Mouse (Mus musculus) forebrain, embryonic 16.5 days (tissue): ENCODE results near the gene Zfc3h1. TPM values are rescaled to one million over a fixed set of nuclear protein-coding genes. Genes with fewer than 3 reads are reported as not detected.

Experiments
- ATAC-seq: fragments of 200-750 bp; cut with Nextera tagmentation; 2 replicates; pipeline ENCODE4 v1.8.0; 2017; ENCODE audit warnings: mild to moderate bottlenecking, moderate library complexity
- H3K27ac ChIP-seq: fragments of 300-500 bp; sonication (generic); 2 replicates; pipeline ENCODE4 v1.5.1; 2014; ENCODE audit warnings: low read length, control low read depth
- H3K27me3 ChIP-seq: fragments of 300-500 bp; sonication (generic); replicated peaks from 2 replicates; pipeline ENCODE4 v1.6.1; 2014; ENCODE audit warnings: low read length; ENCODE audit not compliant: control insufficient read depth, insufficient read depth
- H3K36me3 ChIP-seq: fragments of 300-500 bp; sonication (generic); 2 replicates; pipeline ENCODE4 v1.6.1; 2014; ENCODE audit not compliant: control insufficient read depth, insufficient read depth
- H3K4me1 ChIP-seq: fragments of 300-500 bp; sonication (generic); replicated peaks from 2 replicates; pipeline ENCODE4 v1.6.1; 2014; ENCODE audit warnings: low read length; ENCODE audit not compliant: control insufficient read depth, insufficient read depth
- H3K4me2 ChIP-seq: fragments of 300-500 bp; sonication (generic); 2 replicates; pipeline ENCODE4 v1.6.1; 2014; ENCODE audit warnings: mild to moderate bottlenecking, low read length, control low read depth
- H3K4me3 ChIP-seq: fragments of 300-500 bp; sonication (generic); replicated peaks from 2 replicates; pipeline ENCODE4 v1.5.1; 2014; ENCODE audit warnings: mild to moderate bottlenecking, low read length, control low read depth
- H3K9ac ChIP-seq: fragments of 300-500 bp; sonication (generic); replicated peaks from 2 replicates; pipeline ENCODE4 v1.6.1; 2014; ENCODE audit warnings: low read depth, low read length, control low read depth
- H3K9me3 ChIP-seq: fragments of 300-500 bp; sonication (generic); 2 replicates; pipeline ENCODE4 v1.6.1; 2016; ENCODE audit warnings: low read length; ENCODE audit not compliant: control insufficient read depth
- whole genome bisulfite sequencing: fragments of 180-500 bp; shearing (Covaris S2); extraction: QIAGEN DNeasy Blood & Tissue Kit; methylation state at CpG from one replicate; pipeline ENCODE4 v1.1.7; 2014; 5-methylcytosine and 5-hydroxymethylcytosine counted together
- polyA plus RNA-seq: library from polyadenylated mRNA; unstranded; fragments of >200 nt; fragmentation: Nextera tagmentation; extraction: Ambion mirVana; gene quantifications from 2 replicates; pipeline ENCODE4 v1.2.1, GENCODE M21; 2015

Gene Zfc3h1
- polyA plus RNA-seq, 1 experiment from 2014 or later = 21.2 TPM

DNA sequence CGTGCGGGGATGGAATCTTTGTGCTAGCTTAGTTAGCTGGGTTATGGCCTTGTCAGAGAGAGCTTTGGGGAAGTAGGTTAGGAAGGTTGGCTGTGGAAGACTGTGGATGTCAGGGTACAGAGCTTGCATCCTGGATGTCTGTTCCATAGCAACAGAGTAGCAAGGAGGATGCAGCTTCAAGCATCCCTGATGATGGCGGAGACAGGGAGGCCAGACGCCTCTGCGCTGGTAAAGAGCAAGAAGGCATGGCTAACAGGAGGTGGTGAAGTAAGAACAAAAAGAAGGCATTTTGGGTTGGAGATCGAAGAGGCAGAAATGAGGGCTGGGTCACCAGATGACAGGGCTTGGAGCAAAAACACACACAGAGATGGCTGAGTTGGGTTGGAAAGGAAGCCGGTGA, 83.9 kb downstream of the Zfc3h1 start:
- Histone ChIP-seq H3K9ac (no peak overlapping the region), H3K36me3 (no peaks in the 10 kb centered on the region), H3K9me3 (no peaks in the 10 kb centered on the region), H3K27me3 (peaks cover 71% of the 10 kb centered on the region), H3K27ac (no peak overlapping the region), H3K4me3 (no peak overlapping the region), H3K4me2 (no peak overlapping the region), H3K4me1 (0 out of 2 replicates have a peak, but pooled peaks cover 3% of the 10 kb centered on the region)
- WGBS = 21% methylated on average over 7 of the region's 7 CpGs
- ATAC-seq = peak; percentile 8; the same call in 1 of the 2 replicates

DNA sequence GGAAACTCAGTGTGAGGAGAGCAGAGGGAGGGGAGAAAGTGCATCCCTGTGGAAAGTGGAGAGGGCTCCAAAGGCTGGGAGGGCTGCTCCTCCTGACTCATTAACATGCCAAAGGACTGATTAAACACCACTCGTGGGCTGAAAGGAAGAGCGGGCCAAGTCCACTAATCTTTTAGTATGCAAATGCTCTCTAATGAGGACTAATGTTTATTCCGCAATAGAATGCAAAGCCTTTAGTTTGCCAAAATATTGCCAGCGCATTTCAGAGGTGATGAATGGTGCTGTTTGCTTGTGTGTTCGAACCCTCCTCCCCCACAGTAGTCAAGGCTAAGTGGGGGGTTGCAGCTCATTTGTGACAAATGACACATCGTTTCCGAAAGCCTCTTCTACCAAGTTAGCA, 84.3 kb downstream of the Zfc3h1 start:
- Histone ChIP-seq H3K9ac (no peak overlapping the region), H3K36me3 (no peaks in the 10 kb centered on the region), H3K4me2 (no peak overlapping the region), H3K4me1 (0 out of 2 replicates have a peak, but pooled peaks cover 3% of the 10 kb centered on the region), H3K4me3 (no peak overlapping the region), H3K9me3 (no peaks in the 10 kb centered on the region), H3K27me3 (peaks cover 71% of the 10 kb centered on the region), H3K27ac (no peak overlapping the region)
- ATAC-seq = peak; percentile 97
- WGBS = 5% methylated on average over 7 of the region's 7 CpGs

DNA sequence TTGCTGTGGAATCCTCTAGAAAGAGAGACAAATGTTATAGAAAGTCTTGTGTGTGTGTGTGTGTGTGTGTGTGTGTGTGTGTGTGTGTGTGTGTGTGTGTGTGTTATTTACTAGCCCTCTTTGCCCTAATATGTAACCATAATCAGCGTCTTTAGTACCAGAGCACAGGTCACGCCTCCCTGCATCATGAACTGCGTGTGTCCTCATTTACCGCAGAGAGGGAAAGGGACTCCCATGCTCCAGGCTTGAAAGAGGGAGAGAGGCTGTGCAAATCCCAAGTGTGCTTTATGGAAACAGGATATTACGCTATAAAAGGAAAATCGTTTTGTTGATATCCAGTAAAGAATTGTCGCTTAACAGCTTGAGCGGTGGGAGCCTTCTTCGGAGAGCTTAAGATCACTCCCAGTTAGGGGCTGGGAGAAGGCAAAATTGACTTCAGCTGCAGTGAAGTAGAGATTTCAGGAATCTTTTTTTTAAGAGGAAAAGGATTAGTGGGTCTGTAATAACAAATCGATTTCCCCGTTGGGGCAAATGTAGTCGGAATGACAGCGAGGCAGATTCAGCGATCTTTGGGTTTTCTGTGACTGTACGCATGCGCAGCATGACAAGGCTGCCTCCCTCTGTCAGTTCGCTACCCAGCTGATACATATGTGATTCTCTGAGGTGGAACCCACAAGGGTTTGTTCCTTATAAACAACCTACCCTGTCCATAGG, 86.0 kb downstream of the Zfc3h1 start:
- Histone ChIP-seq H3K4me1 (0 out of 2 replicates have a peak, but pooled peaks cover 3% of the 10 kb centered on the region), H3K4me2 (peak overlapping the region; percentile 36), H3K9ac (peak overlapping the region; percentile 22; the same call in 1 of the 2 replicates), H3K4me3 (peak overlapping the region; percentile 31), H3K36me3 (no peaks in the 10 kb centered on the region), H3K27ac (no peak overlapping the region), H3K9me3 (no peaks in the 10 kb centered on the region), H3K27me3 (peaks cover 71% of the 10 kb centered on the region)
- 41% methylated on average over 17 of the region's 17 CpGs for WGBS
- no peak for ATAC-seq

DNA sequence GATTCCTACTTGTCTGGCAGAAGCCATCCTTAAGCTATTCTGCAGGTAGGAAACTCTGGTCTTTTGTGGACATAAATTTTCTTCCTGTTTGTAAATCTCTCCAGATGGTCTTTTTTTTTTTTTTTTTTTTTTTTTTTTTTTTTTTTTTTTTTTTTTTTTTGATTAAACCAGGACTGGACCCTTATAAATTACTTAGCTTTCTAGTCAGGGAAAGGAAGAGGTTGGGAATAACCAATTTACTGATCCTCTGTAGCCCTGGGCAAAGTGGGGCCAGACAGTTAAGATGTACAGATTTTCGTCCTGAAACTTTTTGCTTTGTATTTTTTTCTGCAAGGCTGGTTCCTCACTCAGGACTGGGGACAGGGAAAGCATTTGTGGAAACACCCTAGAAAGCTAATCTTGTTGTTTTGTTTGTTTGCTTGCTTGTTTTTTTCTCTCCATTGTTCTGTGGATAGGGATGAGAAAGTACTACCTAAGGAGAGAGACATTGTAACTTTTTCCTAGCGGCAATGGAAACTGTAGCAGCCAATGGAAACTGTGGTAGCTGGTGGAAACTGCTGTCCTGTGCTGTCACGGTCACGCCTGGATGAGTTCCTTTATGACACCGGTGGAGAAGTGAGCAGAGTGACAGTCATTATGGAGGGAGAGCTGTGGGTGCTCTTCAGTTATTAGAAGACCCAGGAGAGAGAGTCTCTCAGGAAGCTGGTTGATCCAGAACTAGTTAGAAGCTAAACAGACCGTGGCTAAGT, 88.6 kb downstream of the Zfc3h1 start:
- Histone ChIP-seq H3K36me3 (no peaks in the 10 kb centered on the region), H3K4me2 (no peak overlapping the region), H3K4me3 (no peak overlapping the region), H3K9ac (no peak overlapping the region), H3K27ac (no peak overlapping the region), H3K9me3 (no peaks in the 10 kb centered on the region), H3K27me3 (peaks cover 69% of the 10 kb centered on the region), H3K4me1 (peaks cover 4% of the 10 kb centered on the region; the same call in 1 of the 2 replicates)
- 80% methylated on average over 6 of the region's 6 CpGs for WGBS
- ATAC-seq = no peak

DNA sequence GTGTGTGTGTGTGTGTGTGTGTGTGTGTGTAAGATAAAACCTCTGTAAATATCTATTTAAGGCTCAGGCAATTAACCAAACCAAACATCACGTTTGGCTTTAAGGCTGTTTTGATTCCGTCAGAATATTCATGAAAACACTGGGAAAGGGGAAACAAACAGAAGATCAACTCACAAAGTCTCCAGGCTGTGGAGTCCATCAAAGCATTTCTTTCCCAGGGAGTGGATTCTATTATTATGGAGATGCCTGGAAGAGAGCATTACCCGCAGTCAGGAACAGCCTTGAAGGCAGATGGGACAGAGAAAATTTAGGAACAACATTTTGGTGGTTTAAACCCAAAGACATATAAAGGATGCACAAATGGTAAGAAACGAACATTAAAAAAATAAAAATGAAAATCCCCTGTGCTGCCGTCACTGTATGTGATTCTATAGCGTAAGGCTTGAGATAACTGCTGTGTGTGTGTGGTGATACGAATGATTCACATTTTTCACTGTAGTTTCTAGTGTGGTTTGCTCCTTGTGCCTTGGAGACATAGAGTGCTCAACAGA, 90.3 kb downstream of the Zfc3h1 start:
- Histone ChIP-seq H3K27ac (no peak overlapping the region), H3K4me2 (no peak overlapping the region), H3K36me3 (no peaks in the 10 kb centered on the region), H3K27me3 (peaks cover 68% of the 10 kb centered on the region), H3K9ac (no peak overlapping the region), H3K4me3 (no peak overlapping the region), H3K4me1 (peaks cover 8% of the 10 kb centered on the region), H3K9me3 (no peaks in the 10 kb centered on the region)
- no peak for ATAC-seq
- WGBS = 53% methylated on average over 7 of the region's 7 CpGs

DNA sequence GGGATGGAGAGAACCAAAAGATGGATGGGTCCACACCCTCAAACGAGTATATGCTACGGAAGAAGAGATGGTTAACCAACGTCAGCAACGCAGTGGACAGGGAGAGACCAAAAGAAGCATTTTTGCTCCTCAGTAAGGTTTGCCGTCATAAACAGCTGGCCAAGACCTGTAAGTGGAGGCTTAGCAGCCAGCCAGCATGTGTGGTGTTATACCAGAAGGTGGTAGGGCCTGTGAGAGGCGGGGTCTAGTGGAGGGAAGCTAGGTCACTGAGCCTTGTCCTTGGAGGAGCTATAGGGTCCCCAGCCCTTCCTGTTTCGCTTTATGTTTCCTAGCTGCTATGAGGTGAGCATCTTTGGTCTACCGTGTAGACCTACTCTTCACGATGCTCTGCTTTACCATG, 91.7 kb downstream of the Zfc3h1 start:
- Histone ChIP-seq H3K9ac (no peak overlapping the region), H3K27me3 (peaks cover 67% of the 10 kb centered on the region), H3K4me1 (peaks cover 8% of the 10 kb centered on the region), H3K9me3 (no peaks in the 10 kb centered on the region), H3K4me2 (no peak overlapping the region), H3K27ac (no peak overlapping the region), H3K4me3 (no peak overlapping the region), H3K36me3 (no peaks in the 10 kb centered on the region)
- ATAC-seq = no peak
- WGBS = 92% methylated on average over 9 of the region's 9 CpGs

DNA sequence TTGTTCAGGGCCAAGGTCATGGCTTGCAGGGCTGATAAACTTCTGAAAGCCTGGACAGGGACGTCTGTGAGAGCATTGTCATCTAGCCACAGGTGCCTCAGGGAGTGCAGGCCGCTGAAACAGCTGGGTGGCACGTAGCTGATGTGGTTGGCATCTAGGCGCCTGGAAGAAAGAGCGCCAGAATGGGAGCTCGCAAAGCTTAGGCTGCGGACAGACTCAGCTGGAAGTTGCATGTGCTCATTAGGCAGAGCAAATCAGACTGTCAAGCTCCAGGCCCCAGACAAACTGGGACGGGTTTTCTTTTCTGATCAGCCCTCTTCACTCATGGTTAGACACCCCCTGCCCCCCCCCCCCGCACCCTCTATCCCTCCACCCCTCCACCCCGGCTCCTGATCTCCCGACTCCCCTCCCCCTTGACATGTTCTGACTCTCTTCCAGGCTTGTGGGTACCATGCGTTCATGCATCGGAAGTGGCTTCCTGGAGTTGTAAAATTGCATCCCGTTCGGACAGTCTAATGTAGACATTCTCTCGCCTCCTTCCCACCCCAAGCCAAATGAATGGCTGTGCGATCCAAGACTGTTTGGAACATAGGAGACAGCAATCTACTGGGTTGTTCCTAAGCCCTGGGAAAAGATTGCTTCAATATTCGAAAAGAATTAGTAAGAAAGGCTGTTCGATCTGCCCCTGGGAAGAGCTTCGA, 93.8 kb downstream of the Zfc3h1 start:
- H3K27me3 ChIP-seq = peaks cover 57% of the 10 kb centered on the region
- H3K4me1 ChIP-seq = peaks cover 8% of the 10 kb centered on the region
- no peak overlapping the region for H3K9ac ChIP-seq
- peak; percentile 28 for ATAC-seq
- no peaks in the 10 kb centered on the region for H3K9me3 ChIP-seq
- 11% methylated on average over 19 of the region's 20 CpGs for WGBS
- H3K27ac ChIP-seq = no peak overlapping the region
- no peaks in the 10 kb centered on the region for H3K36me3 ChIP-seq
- peak overlapping the region; percentile 45 for H3K4me2 ChIP-seq
- peak overlapping the region; percentile 15 for H3K4me3 ChIP-seq
